Comparison of ENCODE assay signal across 9 mouse cellular contexts in the genomic region with DNA sequence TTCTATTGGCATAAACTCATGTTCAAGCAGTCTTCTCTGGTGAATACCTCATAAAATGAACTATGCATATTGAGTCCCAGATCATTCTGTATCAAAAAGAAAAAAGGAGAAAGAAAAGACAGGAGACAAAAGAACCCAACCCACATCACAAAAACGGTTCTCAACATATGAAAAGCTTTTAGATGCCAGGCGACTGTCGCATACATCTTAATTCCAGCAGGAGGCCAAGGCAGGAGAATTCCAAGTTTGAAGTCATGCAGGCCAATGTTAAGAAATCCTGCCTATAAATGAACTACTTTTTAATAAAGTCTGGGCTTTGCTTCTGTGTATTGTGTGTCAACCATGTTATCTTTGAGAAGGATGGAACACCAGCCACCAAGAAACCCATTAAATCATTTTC. TPM values are rescaled to one million over a fixed set of nuclear protein-coding genes. Genes with fewer than 3 reads are reported as not detected.
A peak's percentile ranks its signal among the peaks of the same experiment; 100 is the strongest.
DNase-seq lines count a peak whose midpoint lies in the region; ATAC-seq and TF ChIP-seq lines count a peak whose summit lies in the region.
"Had no signal": no experiment of that assay in that cellular context is flagged by ENCODE, and none has a peak within 500 bp of the region (broad histone marks: within the 10 kb centered on the region; RNA-seq: fewer than 3 reads in every experiment).

No protein-coding gene starts in this region.

- no peak overlapping the region for H3K9ac ChIP-seq in lung, embryonic 14.5 days
- H3K9ac ChIP-seq in forebrain, embryonic 14.5 days (ENCODE audit: low read length): no peak overlapping the region
- H3K9ac ChIP-seq in limb, embryonic 15.5 days: no peak overlapping the region
- H3K9ac ChIP-seq in stomach, embryonic 16.5 days (ENCODE audit: low read length): no peak overlapping the region

- no peaks in the 10 kb centered on the region for H3K9me3 ChIP-seq in lung, embryonic 14.5 days (ENCODE audit: low read depth, low read length)
- no peaks in the 10 kb centered on the region for H3K9me3 ChIP-seq in forebrain, embryonic 14.5 days (replicated peaks; ENCODE audit: control insufficient read depth, low read length)
- H3K9me3 ChIP-seq in limb, embryonic 15.5 days: no peaks in the 10 kb centered on the region
- no peaks in the 10 kb centered on the region for H3K9me3 ChIP-seq in stomach, embryonic 16.5 days (replicated peaks; ENCODE audit: control insufficient read depth, low read length)

- H3K4me2 ChIP-seq in lung, embryonic 14.5 days: peak overlapping the region; percentile 53
- peak overlapping the region; percentile 41 for H3K4me2 ChIP-seq in forebrain, embryonic 14.5 days (ENCODE audit: low read length)
- H3K4me2 ChIP-seq in limb, embryonic 15.5 days: 0 out of 2 replicates have a peak overlapping the region, but pooled peaks have one; percentile 24
- H3K4me2 ChIP-seq in stomach, embryonic 16.5 days (ENCODE audit: low read depth, low read length): peak overlapping the region; percentile 43

- H3K36me3 ChIP-seq in lung, embryonic 14.5 days (ENCODE audit: insufficient read depth): no peaks in the 10 kb centered on the region
- H3K36me3 ChIP-seq in forebrain, embryonic 14.5 days (ENCODE audit: control insufficient read depth, insufficient read depth, low read length): no peaks in the 10 kb centered on the region
- no peaks in the 10 kb centered on the region for H3K36me3 ChIP-seq in limb, embryonic 15.5 days
- no peaks in the 10 kb centered on the region for H3K36me3 ChIP-seq in stomach, embryonic 16.5 days (ENCODE audit: control insufficient read depth, insufficient read depth, low read length)

- TF ChIP-seq CTCF in lung, embryonic 14.5 days (IDR thresholded peaks at IDR 0.05; ENCODE audit: low read depth): no peak

- no peak overlapping the region; the same call in 1 of the 2 replicates for H3K27ac ChIP-seq in lung, embryonic 14.5 days (ENCODE audit: low read depth)
- H3K27ac ChIP-seq in forebrain, embryonic 14.5 days (ENCODE audit: low read depth, low read length): no peak overlapping the region; the same call in 1 of the 2 replicates
- H3K27ac ChIP-seq in limb, embryonic 15.5 days: no peak overlapping the region
- H3K27ac ChIP-seq in stomach, embryonic 16.5 days (ENCODE audit: low read length): no peak overlapping the region
- H3K27ac ChIP-seq: macrophage had no signal

- no peaks in the 10 kb centered on the region for H3K27me3 ChIP-seq in lung, embryonic 14.5 days (ENCODE audit: insufficient read depth, low read length)
- no peaks in the 10 kb centered on the region for H3K27me3 ChIP-seq in forebrain, embryonic 14.5 days (replicated peaks; ENCODE audit: control insufficient read depth, insufficient read depth, low read length)
- no peaks in the 10 kb centered on the region for H3K27me3 ChIP-seq in limb, embryonic 15.5 days
- no peaks in the 10 kb centered on the region for H3K27me3 ChIP-seq in stomach, embryonic 16.5 days (ENCODE audit: control insufficient read depth, insufficient read depth, low read length)

- no peaks in the 10 kb centered on the region for H3K4me1 ChIP-seq in lung, embryonic 14.5 days (ENCODE audit: insufficient read depth)
- no peaks in the 10 kb centered on the region for H3K4me1 ChIP-seq in forebrain, embryonic 14.5 days (ENCODE audit: control insufficient read depth, insufficient read depth, low read length)
- peaks cover 5% of the 10 kb centered on the region; the same call in 1 of the 2 replicates for H3K4me1 ChIP-seq in limb, embryonic 15.5 days
- 0 out of 2 replicates have a peak, but pooled peaks cover 3% of the 10 kb centered on the region for H3K4me1 ChIP-seq in stomach, embryonic 16.5 days (ENCODE audit: control insufficient read depth, insufficient read depth, low read length)

- no peak for ATAC-seq in lung, embryonic 14.5 days (ENCODE audit: insufficient read depth)
- ATAC-seq in forebrain, embryonic 14.5 days: peak; percentile 23; the same call in 1 of the 2 replicates
- no peak for ATAC-seq in limb, embryonic 15.5 days (ENCODE audit: insufficient number of reproducible peaks, low FRiP score, low TSS enrichment, low read depth)
- no peak for ATAC-seq in stomach, embryonic 16.5 days (ENCODE audit: insufficient read depth, low FRiP score)

- no peak for DNase-seq in lung, embryonic 14.5 days
- no peak for DNase-seq in lung, postnatal 4 days
- no peak for DNase-seq in forebrain, embryonic 14.5 days (ENCODE audit: low spot score)
- no peak for DNase-seq in layer of hippocampus, postnatal 36 days
- no peak for DNase-seq in right cerebral cortex, postnatal 25 days
- DNase-seq in layer of hippocampus, adult 9-11 months: no peak

- H3K4me3 ChIP-seq in lung, embryonic 14.5 days (ENCODE audit: low read depth, low read length): no peak overlapping the region
- H3K4me3 ChIP-seq in forebrain, embryonic 14.5 days (ENCODE audit: low read depth, low read length): peak overlapping the region; percentile 23
- no peak overlapping the region for H3K4me3 ChIP-seq in limb, embryonic 15.5 days
- H3K4me3 ChIP-seq in stomach, embryonic 16.5 days (replicated peaks; ENCODE audit: low read length): peak overlapping the region; percentile 28

- WGBS in lung, embryonic 14.5 days: 3% methylated on average over 3 of the region's 3 CpGs
- under 1% methylated on average over 3 of the region's 3 CpGs for WGBS in forebrain, embryonic 14.5 days
- WGBS in limb, embryonic 15.5 days: 3% methylated on average over 3 of the region's 3 CpGs
- WGBS in stomach, embryonic 16.5 days: 5% methylated on average over 3 of the region's 3 CpGs

RNA-seq across cellular contexts. Expression of a gene that starts 5.1 kb away (rescaled TPM):
- polyA plus RNA-seq in lung, embryonic 14.5 days (2014; fragmentation: Nextera tagmentation; extraction: Ambion mirVana): not detected in 2 replicates
- polyA plus RNA-seq in forebrain, embryonic 14.5 days (2014; fragmentation: Nextera tagmentation; extraction: Ambion mirVana): not detected in 2 replicates
- polyA plus RNA-seq in limb, embryonic 15.5 days (2015; fragmentation: Nextera tagmentation; extraction: Ambion mirVana): not detected in 2 replicates
- not detected in 2 replicates for polyA plus RNA-seq in stomach, embryonic 16.5 days (2015; fragmentation: Nextera tagmentation; extraction: Ambion mirVana)
- total RNA-seq in layer of hippocampus, postnatal 36 days (2021): not detected
- polyA plus RNA-seq: macrophage had no signal

RNA-seq across cellular contexts. Expression of a gene that starts 22.1 kb away (rescaled TPM):
- 3.3 and 5.2 TPM in 2 replicates for polyA plus RNA-seq in lung, embryonic 14.5 days (2014; fragmentation: Nextera tagmentation; extraction: Ambion mirVana)
- polyA plus RNA-seq in forebrain, embryonic 14.5 days (2014; fragmentation: Nextera tagmentation; extraction: Ambion mirVana): 2.3 and 3.4 TPM in 2 replicates
- 7.0 and 7.7 TPM in 2 replicates for polyA plus RNA-seq in limb, embryonic 15.5 days (2015; fragmentation: Nextera tagmentation; extraction: Ambion mirVana)
- 10.3 and 12.4 TPM in 2 replicates for polyA plus RNA-seq in stomach, embryonic 16.5 days (2015; fragmentation: Nextera tagmentation; extraction: Ambion mirVana)
- total RNA-seq in layer of hippocampus, postnatal 36 days (2021): 1 to 10 TPM; 1.3 to 2.7 TPM

RNA-seq across cellular contexts. Expression of a gene that starts 22.9 kb away (rescaled TPM):
- polyA plus RNA-seq in lung, embryonic 14.5 days (2014; fragmentation: Nextera tagmentation; extraction: Ambion mirVana): 33.1 and 33.4 TPM in 2 replicates
- polyA plus RNA-seq in forebrain, embryonic 14.5 days (2014; fragmentation: Nextera tagmentation; extraction: Ambion mirVana): 32.7 and 38.5 TPM in 2 replicates
- 44.1 and 47.8 TPM in 2 replicates for polyA plus RNA-seq in limb, embryonic 15.5 days (2015; fragmentation: Nextera tagmentation; extraction: Ambion mirVana)
- 39.6 and 40.8 TPM in 2 replicates for polyA plus RNA-seq in stomach, embryonic 16.5 days (2015; fragmentation: Nextera tagmentation; extraction: Ambion mirVana)
- 1 to 10 TPM; 6.7 to 9.4 TPM for total RNA-seq in layer of hippocampus, postnatal 36 days (2021)

RNA-seq across cellular contexts. Expression of a gene that starts 52.2 kb away (rescaled TPM):
- polyA plus RNA-seq in lung, embryonic 14.5 days (2014; fragmentation: Nextera tagmentation; extraction: Ambion mirVana): 59.2 and 62.4 TPM in 2 replicates
- 98.3 and 109 TPM in 2 replicates for polyA plus RNA-seq in forebrain, embryonic 14.5 days (2014; fragmentation: Nextera tagmentation; extraction: Ambion mirVana)
- polyA plus RNA-seq in limb, embryonic 15.5 days (2015; fragmentation: Nextera tagmentation; extraction: Ambion mirVana): 72.6 and 74.1 TPM in 2 replicates
- polyA plus RNA-seq in stomach, embryonic 16.5 days (2015; fragmentation: Nextera tagmentation; extraction: Ambion mirVana): 68.7 and 78.4 TPM in 2 replicates
- 100 to 1,000 TPM; 142 to 194 TPM for total RNA-seq in layer of hippocampus, postnatal 36 days (2021)

RNA-seq across cellular contexts. Expression of a gene that starts 52.4 kb away (rescaled TPM):
- polyA plus RNA-seq in lung, embryonic 14.5 days (2014; fragmentation: Nextera tagmentation; extraction: Ambion mirVana): 20.9 and 21.0 TPM in 2 replicates
- 7.9 and 8.1 TPM in 2 replicates for polyA plus RNA-seq in forebrain, embryonic 14.5 days (2014; fragmentation: Nextera tagmentation; extraction: Ambion mirVana)
- 7.2 and 8.6 TPM in 2 replicates for polyA plus RNA-seq in limb, embryonic 15.5 days (2015; fragmentation: Nextera tagmentation; extraction: Ambion mirVana)
- polyA plus RNA-seq in stomach, embryonic 16.5 days (2015; fragmentation: Nextera tagmentation; extraction: Ambion mirVana): 8.3 and 9.2 TPM in 2 replicates
- 1 to 10 TPM in 1 of 2 experiments, under 1 TPM in 1; 0.96 to 1.6 TPM for total RNA-seq in layer of hippocampus, postnatal 36 days (2021)

Comparison
In these comparisons a context has a peak if more than half of its experiments do, and no peak if none do; other contexts are left out.
1. H3K4me3 ChIP-seq: peak in forebrain, embryonic 14.5 days (single experiment) and stomach, embryonic 16.5 days (single experiment); none in lung, embryonic 14.5 days (single experiment) and limb, embryonic 15.5 days (single experiment).
2. Peak in every context shown above with its lines, with median percentiles within 50 percentile points of each other: H3K4me2 ChIP-seq.